Mouse (Mus musculus) kidney, postnatal 10 days (tissue): Measurements from ENCODE around the gene Olfr802.

ENCODE experiments used
- DNase-seq: peaks from one replicate; pipeline ENCODE4 v3.0.0; 2021; ENCODE audit warnings: mixed read lengths

Gene Olfr802

GRCm38 (mm10) chr10:129688069-129688468, at the start of gene Olfr802:
Olfr802 (minus strand) TSS chr10:129688169.
- no peak for DNase-seq

GRCm38 (mm10) chr10:129729275-129729674, 41.3 kb upstream of the Olfr802 start, which contains the start of gene Olfr805:
Olfr805 (minus strand) TSS chr10:129729375.
- DNase-seq, result no peak

- no peak for DNase-seq
Measured at GRCm38 (mm10) chr10:129702910-129703309, 14.9 kb upstream of the Olfr802 start, which contains the start of gene Olfr804. Olfr804 (plus strand) TSS chr10:129703210.

GRCm38 (mm10) chr10:129694186-129694585, 6.2 kb upstream of the Olfr802 start, which contains the start of gene Olfr803:
Olfr803 (minus strand) TSS chr10:129694286.
- DNase-seq, result no peak

GRCm38 (mm10) chr10:129673765-129674164, 14.2 kb downstream of the Olfr802 start, which contains the start of gene Olfr801:
Olfr801 (minus strand) TSS chr10:129673865.
- DNase-seq, result no peak

- no peak for DNase-seq
Measured at GRCm38 (mm10) chr10:129657394-129657793, 30.6 kb downstream of the Olfr802 start, which contains the start of gene Olfr800. Olfr800 (plus strand) TSS chr10:129657694.

GRCm38 (mm10) chr10:129651763-129652162, 36.2 kb downstream of the Olfr802 start:
- no peak for DNase-seq

GRCm38 (mm10) chr10:129637184-129637583, 50.8 kb downstream of the Olfr802 start, which contains the start of gene Olfr799:
Olfr799 (plus strand) TSS chr10:129637484.
- no peak for DNase-seq

GRCm38 (mm10) chr10:129627834-129628233, 60.1 kb downstream of the Olfr802 start, which contains the start of gene Olfr798:
Olfr798 (minus strand) TSS chr10:129627934.
- no peak for DNase-seq
